Mouse (Mus musculus): ENCODE results near the gene Adarb1.

DNA sequence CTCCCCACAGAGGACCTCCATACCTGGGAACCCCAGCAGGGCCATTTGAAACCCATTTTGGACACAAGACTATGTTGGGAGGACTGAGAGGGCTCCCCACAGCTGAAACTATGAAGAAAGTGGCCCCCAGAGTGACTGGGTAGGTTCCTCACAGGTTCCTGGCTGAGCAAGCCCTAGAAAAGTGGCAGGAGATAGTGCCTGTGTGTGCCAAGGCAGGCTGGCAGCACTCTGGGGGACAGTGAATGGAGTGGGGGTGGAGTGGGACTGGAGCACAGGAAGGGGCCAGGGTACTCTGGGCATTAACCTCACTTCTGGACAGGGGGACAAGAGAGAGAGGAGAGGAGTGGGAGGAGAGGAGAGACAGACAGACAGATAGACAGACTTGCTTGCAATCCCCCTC is 144.3 kb downstream of the Adarb1 start:
- TF ChIP-seq CTCF (IDR thresholded peaks at IDR 0.05; ENCODE audit: control insufficient read depth, insufficient read depth, insufficient read length): no peak
- no peak for TF ChIP-seq FOSL1 (IDR thresholded peaks at IDR 0.05; ENCODE audit: insufficient read depth, low read length, poor library complexity, severe bottlenecking)
- no peak for TF ChIP-seq USF1 (IDR thresholded peaks at IDR 0.05; ENCODE audit: low read depth)
- no peak for TF ChIP-seq CEBPB (IDR thresholded peaks at IDR 0.05; ENCODE audit: low read depth)
- no peak for TF ChIP-seq MYOG (IDR thresholded peaks at IDR 0.05; ENCODE audit: control insufficient read depth, extremely low read depth, insufficient read length)
- no peak for TF ChIP-seq MYOD1 (IDR thresholded peaks at IDR 0.05; ENCODE audit: control insufficient read depth, insufficient read length, low read depth)
- no peak for TF ChIP-seq MAX (IDR thresholded peaks at IDR 0.05)
